Mouse (Mus musculus) MEL (cell line): ENCODE data around the gene Ogg1. TPM values are rescaled to one million over a fixed set of nuclear protein-coding genes. Genes with fewer than 3 reads are reported as not detected.

Experiments used
- DNase-seq: peaks from one replicate; pipeline ENCODE4 v3.0.0; 2011; ENCODE audit warnings: low read depth, low spot score
- H3K27ac ChIP-seq: 2 replicates; pipeline ENCODE4 v1.5.1; 2012; ENCODE audit warnings: low read depth, mild to moderate bottlenecking, control low read depth, low read length, moderate library complexity; ENCODE audit not compliant: control insufficient read depth
- H3K27me3 ChIP-seq, 2 experiments: fragments of 150-350 bp in 1 of 2; sonication (generic) in 1 of 2; 2 replicates each; pipeline ENCODE4 v1.6.1; 2012; ENCODE audit warnings: low read length in 2 of 2, mild to moderate bottlenecking in 2 of 2, improper control_type of control experiment in 1 of 2, moderate library complexity in 1 of 2; ENCODE audit not compliant: insufficient read depth in 2 of 2, control insufficient read depth in 1 of 2
- H3K36me3 ChIP-seq, 2 experiments: 2 replicates each; pipeline ENCODE4 v1.6.1; 2012 to 2014; ENCODE audit warnings: low read length in 2 of 2, improper control_type of control experiment in 1 of 2, inconsistent platforms in 1 of 2, mild to moderate bottlenecking in 1 of 2; ENCODE audit not compliant: insufficient read depth in 2 of 2, control insufficient read depth in 1 of 2
- H3K4me1 ChIP-seq, 2 experiments: fragments of 150-350 bp in 1 of 2; sonication (generic) in 1 of 2; 2 replicates each; pipeline ENCODE4 v1.6.1; 2012; ENCODE audit warnings: low read length in 2 of 2, improper control_type of control experiment in 1 of 2, mild to moderate bottlenecking in 1 of 2; ENCODE audit not compliant: insufficient read depth in 2 of 2, control insufficient read depth in 1 of 2
- H3K4me3 ChIP-seq, 2 experiments: fragments of 150-350 bp in 1 of 2; sonication (generic) in 1 of 2; 2 replicates each; pipeline ENCODE4 v1.5.1; 2012; ENCODE audit warnings: low read depth in 2 of 2, low read length in 2 of 2, mild to moderate bottlenecking in 2 of 2, moderate library complexity in 2 of 2, control low read depth in 1 of 2, improper control_type of control experiment in 1 of 2; ENCODE audit not compliant: control insufficient read depth in 1 of 2, insufficient read depth in 1 of 2
- H3K79me2 ChIP-seq: 2 replicates; pipeline ENCODE4 v1.6.1; 2012; ENCODE audit warnings: mild to moderate bottlenecking, low read length, moderate library complexity; ENCODE audit not compliant: control insufficient read depth, poor library complexity, insufficient read depth
- H3K9ac ChIP-seq: 2 replicates; pipeline ENCODE4 v1.6.1; 2012; ENCODE audit warnings: low read depth, mild to moderate bottlenecking, control low read depth, low read length, moderate library complexity; ENCODE audit not compliant: control insufficient read depth, poor library complexity, severe bottlenecking
- H3K9me3 ChIP-seq: fragments of 150-350 bp; sonication (generic); replicated peaks from 2 replicates; pipeline ENCODE4 v1.6.1; 2012; ENCODE audit warnings: mild to moderate bottlenecking, low read length, improper control_type of control experiment, moderate library complexity; ENCODE audit not compliant: insufficient read depth
- BHLHE40 ChIP-seq: IDR thresholded peaks from 2 replicates; pipeline ENCODE4 v1.6.1; 2012; ENCODE audit warnings: low read depth, mild to moderate bottlenecking, inconsistent platforms, low read length, improper control_type of control experiment, borderline replicate concordance
- CHD1 ChIP-seq: IDR thresholded peaks from 2 replicates; pipeline ENCODE4 v1.6.1; 2012; ENCODE audit warnings: low read depth, mild to moderate bottlenecking, inconsistent platforms, low read length, improper control_type of control experiment
- CHD2 ChIP-seq: IDR thresholded peaks from 2 replicates; pipeline ENCODE4 v1.6.1; 2011; ENCODE audit warnings: low read length, improper control_type of control experiment
- E2F4 ChIP-seq: IDR thresholded peaks from 2 replicates; pipeline ENCODE4 v1.6.1; 2011; ENCODE audit warnings: low read depth, low read length, improper control_type of control experiment, borderline replicate concordance
- EP300 ChIP-seq, 2 experiments: IDR thresholded peaks; 2 replicates each; pipeline ENCODE4 v1.6.1; 2011; ENCODE audit warnings: improper control_type of control experiment in 2 of 2, low read length in 2 of 2, low read depth in 1 of 2, mild to moderate bottlenecking in 1 of 2
- ETS1 ChIP-seq: IDR thresholded peaks from 2 replicates; pipeline ENCODE4 v1.6.1; 2012; ENCODE audit warnings: low read depth, mild to moderate bottlenecking, inconsistent platforms, low read length, improper control_type of control experiment, moderate library complexity
- GABPA ChIP-seq: IDR thresholded peaks from 2 replicates; pipeline ENCODE4 v1.6.1; 2012; ENCODE audit warnings: low read depth, mild to moderate bottlenecking, inconsistent platforms, low read length, improper control_type of control experiment, moderate library complexity
- GATA1 ChIP-seq: IDR thresholded peaks from 2 replicates; pipeline ENCODE4 v1.6.1; 2011; ENCODE audit warnings: low read depth, low read length, improper control_type of control experiment
- HCFC1 ChIP-seq: IDR thresholded peaks from 2 replicates; pipeline ENCODE4 v1.6.1; 2012; ENCODE audit warnings: low read depth, mild to moderate bottlenecking, inconsistent platforms, low read length, improper control_type of control experiment, moderate library complexity
- JUND ChIP-seq: IDR thresholded peaks from 2 replicates; pipeline ENCODE4 v1.6.1; 2011; ENCODE audit warnings: low read depth, mild to moderate bottlenecking, improper control_type of control experiment, low read length
- MAFK ChIP-seq: IDR thresholded peaks from 2 replicates; pipeline ENCODE4 v1.6.1; 2011; ENCODE audit warnings: low read depth, mild to moderate bottlenecking, low read length, improper control_type of control experiment, borderline replicate concordance
- MAZ ChIP-seq: IDR thresholded peaks from 2 replicates; pipeline ENCODE4 v1.6.1; 2012; ENCODE audit warnings: low read depth, mild to moderate bottlenecking, inconsistent platforms, low read length, improper control_type of control experiment
- MEF2A ChIP-seq: IDR thresholded peaks from 2 replicates; pipeline ENCODE4 v1.6.1; 2014; ENCODE audit warnings: low read depth, mild to moderate bottlenecking, inconsistent platforms, low read length, improper control_type of control experiment; ENCODE audit not compliant: poor library complexity, insufficient replicate concordance, severe bottlenecking; ENCODE audit errors: extremely low read depth
- MXI1 ChIP-seq: IDR thresholded peaks from 2 replicates; pipeline ENCODE4 v1.6.1; 2011; ENCODE audit warnings: mild to moderate bottlenecking, low read depth, low read length, improper control_type of control experiment
- MYB ChIP-seq: IDR thresholded peaks from 2 replicates; pipeline ENCODE4 v1.6.1; 2011; ENCODE audit warnings: mild to moderate bottlenecking, low read depth, low read length, improper control_type of control experiment
- NELFE ChIP-seq: IDR thresholded peaks from 2 replicates; pipeline ENCODE4 v1.6.1; 2011; ENCODE audit warnings: low read depth, low read length, improper control_type of control experiment
- NRF1 ChIP-seq: IDR thresholded peaks from 2 replicates; pipeline ENCODE4 v1.6.1; 2014; ENCODE audit warnings: low read depth, mild to moderate bottlenecking, inconsistent platforms, low read length, improper control_type of control experiment, moderate library complexity; ENCODE audit not compliant: poor library complexity, insufficient read depth, severe bottlenecking
- POLR2A ChIP-seq, 2 experiments: IDR thresholded peaks; 2 replicates each; pipeline ENCODE4 v1.6.1; 2011 to 2012; ENCODE audit warnings: low read length in 2 of 2, mild to moderate bottlenecking in 2 of 2, control low read depth in 1 of 2, improper control_type of control experiment in 1 of 2, low read depth in 1 of 2, moderate library complexity in 1 of 2; ENCODE audit not compliant: control insufficient read depth in 1 of 2, insufficient read depth in 1 of 2, poor library complexity in 1 of 2
- POLR2AphosphoS5 ChIP-seq: IDR thresholded peaks from 2 replicates; pipeline ENCODE4 v1.6.1; 2012; ENCODE audit warnings: low read depth, borderline replicate concordance, mild to moderate bottlenecking, inconsistent platforms, low read length, moderate library complexity, mixed read lengths
- RAD21 ChIP-seq: IDR thresholded peaks from 2 replicates; pipeline ENCODE4 v1.6.1; 2011; ENCODE audit warnings: mild to moderate bottlenecking, low read depth, low read length, improper control_type of control experiment
- RCOR1 ChIP-seq: IDR thresholded peaks from 2 replicates; pipeline ENCODE4 v1.6.1; 2012; ENCODE audit warnings: low read depth, mild to moderate bottlenecking, inconsistent platforms, low read length, improper control_type of control experiment
- SMC3 ChIP-seq: IDR thresholded peaks from 2 replicates; pipeline ENCODE4 v1.6.1; 2011; ENCODE audit warnings: low read depth, low read length, improper control_type of control experiment
- TBP ChIP-seq: IDR thresholded peaks from 2 replicates; pipeline ENCODE4 v1.8.0; 2011; ENCODE audit warnings: low read depth, low read length, improper control_type of control experiment
- USF1 ChIP-seq: IDR thresholded peaks from 2 replicates; pipeline ENCODE4 v1.6.1; 2014; ENCODE audit warnings: low read depth, mild to moderate bottlenecking, inconsistent platforms, low read length, improper control_type of control experiment, moderate library complexity
- ZC3H11A ChIP-seq: IDR thresholded peaks from 2 replicates; pipeline ENCODE4 v1.6.1; 2012; ENCODE audit warnings: low read depth, mild to moderate bottlenecking, inconsistent platforms, low read length, improper control_type of control experiment
- ZKSCAN1 ChIP-seq: IDR thresholded peaks from 2 replicates; pipeline ENCODE4 v1.6.1; 2012; ENCODE audit warnings: low read depth, mild to moderate bottlenecking, inconsistent platforms, low read length, improper control_type of control experiment, moderate library complexity
- ZMIZ1 ChIP-seq: IDR thresholded peaks from 2 replicates; pipeline ENCODE4 v1.6.1; 2012; ENCODE audit warnings: low read depth, mild to moderate bottlenecking, inconsistent platforms, low read length, improper control_type of control experiment, moderate library complexity
- polyA plus RNA-seq, 2 experiments: library from polyadenylated mRNA; stranded (reverse) in 1 of 2; unstranded in 1 of 2; fragments of >175 nt in 1 of 2; fragments of >200 nt in 1 of 2; gene quantifications; 2 replicates each; pipeline versions ENCODE4 v1.2.1 to v1.2.4; 2012; ENCODE audit warnings: low replicate concordance in 2 of 2, low read depth in 1 of 2; ENCODE audit not compliant: insufficient read length in 2 of 2, insufficient read depth in 1 of 2, missing spikeins in 1 of 2
- total RNA-seq: library from RNA; depleted of rRNA; stranded (reverse); fragments of 300-350 nt; gene quantifications from 2 replicates; pipeline ENCODE4 v1.2.3, GENCODE M21; 2012

Gene Ogg1
- total and polyA plus RNA-seq, 3 experiments: 8.7 to 20.0 TPM; not detected in 1

GRCm38 (mm10) chr6:113367574-113367973 lies 40.8 kb downstream of the Ogg1 start:
- TF ChIP-seq CHD1: no peak
- TF ChIP-seq JUND: no peak
- TF ChIP-seq ZKSCAN1: no peak
- TF ChIP-seq SMC3: no peak
- TF ChIP-seq USF1: no peak
- no peak for TF ChIP-seq HCFC1
- TF ChIP-seq GABPA: no peak
- TF ChIP-seq POLR2AphosphoS5: no peak
- no peak for TF ChIP-seq E2F4
- TF ChIP-seq CHD2: no peak
- no peak for TF ChIP-seq RAD21
- TF ChIP-seq ZMIZ1: no peak
- TF ChIP-seq MXI1: no peak
- no peak for TF ChIP-seq RCOR1
- H3K9ac ChIP-seq: no peak overlapping the region
- H3K27ac ChIP-seq: no peak overlapping the region
- no peaks in the 10 kb centered on the region for H3K4me1 ChIP-seq
- no peaks in the 10 kb centered on the region for H3K9me3 ChIP-seq
- no peaks in the 10 kb centered on the region for H3K27me3 ChIP-seq
- H3K36me3 ChIP-seq: no peaks in the 10 kb centered on the region; a peak in 1 of 4 replicates
- no peak overlapping the region for H3K4me3 ChIP-seq
- DNase-seq: no peak
- no peaks in the 10 kb centered on the region for H3K79me2 ChIP-seq

- Histone ChIP-seq H3K4me3 (no peak overlapping the region), H3K27me3 (no peaks in the 10 kb centered on the region), H3K9me3 (no peaks in the 10 kb centered on the region), H3K27ac (no peak overlapping the region), H3K36me3 (no peaks in the 10 kb centered on the region; a peak in 1 of 4 replicates), H3K79me2 (no peaks in the 10 kb centered on the region), H3K9ac (no peak overlapping the region), H3K4me1 (no peaks in the 10 kb centered on the region)
- no peak for TF ChIP-seq RAD21
- TF ChIP-seq BHLHE40: no peak
- no peak for TF ChIP-seq HCFC1
- TF ChIP-seq POLR2AphosphoS5: no peak
- TF ChIP-seq ETS1: no peak
- TF ChIP-seq CHD1: no peak
- no peak for DNase-seq
These were observed 41.4 kb downstream of the Ogg1 start for GRCm38 (mm10) chr6:113368124-113368523.

- Histone ChIP-seq H3K9ac (no peak overlapping the region), H3K27me3 (no peaks in the 10 kb centered on the region), H3K4me3 (no peak overlapping the region), H3K4me1 (no peaks in the 10 kb centered on the region), H3K27ac (no peak overlapping the region), H3K79me2 (no peaks in the 10 kb centered on the region), H3K9me3 (no peaks in the 10 kb centered on the region), H3K36me3 (no peaks in the 10 kb centered on the region; a peak in 1 of 4 replicates)
- DNase-seq: no peak
- TF ChIP-seq POLR2A (IDR thresholded peaks at IDR 0.05; ENCODE audit: control insufficient read depth in 1 of 2, insufficient read depth in 1 of 2, low read depth in 1 of 2, low read length in 2 of 2, poor library complexity in 1 of 2): no peak
- no peak for TF ChIP-seq ZKSCAN1
- TF ChIP-seq GABPA: no peak
- TF ChIP-seq ZC3H11A: no peak
- TF ChIP-seq GATA1: no peak
- TF ChIP-seq RCOR1: no peak
- no peak for TF ChIP-seq MAZ
- no peak for TF ChIP-seq NELFE
- no peak for TF ChIP-seq TBP
- no peak for TF ChIP-seq MAFK
- TF ChIP-seq MYB: no peak
- TF ChIP-seq MEF2A: no peak
- no peak for TF ChIP-seq EP300 (IDR thresholded peaks at IDR 0.05; ENCODE audit: low read depth in 1 of 2, low read length in 2 of 2)
- no peak for TF ChIP-seq BHLHE40
- TF ChIP-seq NRF1: no peak
These were observed 41.8 kb downstream of the Ogg1 start for GRCm38 (mm10) chr6:113368577-113368976.
